Mouse (Mus musculus) stomach, postnatal 0 days (tissue): ENCODE measurements around the gene Gstp2. TPM values are rescaled to one million over a fixed set of nuclear protein-coding genes. Genes with fewer than 3 reads are reported as not detected.

Experiments used
- ATAC-seq: fragments of 200-750 bp; cut with Nextera tagmentation; 2 replicates; pipeline ENCODE4 v1.8.0; 2017; ENCODE audit not compliant: low FRiP score, low TSS enrichment
- DNase-seq: peaks from one replicate; pipeline ENCODE4 v3.0.0-alpha.2; 2016; ENCODE audit warnings: low spot score
- H3K27ac ChIP-seq: fragments of 300-500 bp; sonication (generic); replicated peaks from 2 replicates; pipeline ENCODE4 v1.5.1; 2014; ENCODE audit warnings: mild to moderate bottlenecking, control low read depth
- H3K27me3 ChIP-seq: fragments of 300-500 bp; sonication (generic); 2 replicates; pipeline ENCODE4 v1.6.1; 2014; ENCODE audit warnings: low read length; ENCODE audit not compliant: control insufficient read depth, insufficient read depth
- H3K36me3 ChIP-seq: fragments of 300-500 bp; sonication (generic); 2 replicates; pipeline ENCODE4 v1.6.1; 2014; ENCODE audit warnings: low read length, mixed read lengths; ENCODE audit not compliant: control insufficient read depth, insufficient read depth
- H3K4me1 ChIP-seq: fragments of 300-500 bp; sonication (generic); replicated peaks from 2 replicates; pipeline ENCODE4 v1.6.1; 2014; ENCODE audit warnings: antibody characterized with exemption; ENCODE audit not compliant: control insufficient read depth, insufficient read depth
- H3K4me2 ChIP-seq: fragments of 300-500 bp; sonication (generic); replicated peaks from 2 replicates; pipeline ENCODE4 v1.6.1; 2014; ENCODE audit warnings: low read depth, mild to moderate bottlenecking, control low read depth, moderate library complexity
- H3K4me3 ChIP-seq: fragments of 300-500 bp; sonication (generic); 2 replicates; pipeline ENCODE4 v1.5.1; 2014; ENCODE audit warnings: low read depth, low read length, control low read depth
- H3K9ac ChIP-seq: fragments of 300-500 bp; sonication (generic); 2 replicates; pipeline ENCODE4 v1.6.1; 2014; ENCODE audit warnings: mild to moderate bottlenecking, low read length, control low read depth, mixed read lengths
- H3K9me3 ChIP-seq: fragments of 300-500 bp; sonication (generic); 2 replicates; pipeline ENCODE4 v1.6.1; 2016; ENCODE audit warnings: low read length; ENCODE audit not compliant: control insufficient read depth
- CTCF ChIP-seq: IDR thresholded peaks from 2 replicates; pipeline ENCODE4 v1.5.1; 2016; ENCODE audit warnings: antibody characterized with exemption, low read depth, mild to moderate bottlenecking, moderate library complexity
- EP300 ChIP-seq: optimal IDR thresholded peaks from 2 replicates; pipeline ENCODE3; 2016; ENCODE audit warnings: antibody characterized with exemption
- WGBS: fragments of 180-500 bp; shearing (Covaris S2); extraction: QIAGEN DNeasy Blood & Tissue Kit; methylation state at CpG from one replicate; pipeline ENCODE4 v1.1.7; 2014; 5-methylcytosine and 5-hydroxymethylcytosine counted together
- polyA plus RNA-seq: library from polyadenylated mRNA; unstranded; fragments of >200 nt; fragmentation: Nextera tagmentation; extraction: Ambion mirVana; gene quantifications from 2 replicates; pipeline ENCODE4 v1.2.1, GENCODE M21; 2015

Gstp2 gene
- polyA plus RNA-seq, 1 experiment from 2014 or later = 93.1 TPM

DNA sequence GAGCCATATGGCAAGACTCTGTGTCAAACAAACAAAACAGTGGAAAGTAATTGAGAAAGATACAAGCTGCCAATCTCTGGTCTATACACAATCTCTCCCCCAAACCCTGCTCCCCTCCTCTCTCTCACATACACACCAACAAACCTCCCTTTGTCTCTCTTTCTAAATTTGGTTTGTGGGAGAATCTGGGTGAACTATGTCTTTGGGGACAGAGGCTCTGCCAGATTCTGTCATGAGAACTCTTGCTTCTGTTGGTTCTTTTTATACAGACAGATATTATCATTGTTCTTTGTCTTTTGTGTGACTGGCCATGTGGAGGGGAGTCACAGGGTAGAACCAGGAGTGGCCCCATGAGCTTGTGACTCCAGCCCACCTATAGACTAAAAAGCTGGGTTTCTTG lies 18.2 kb downstream of the Gstp2 start:
- DNase-seq (no peak), ATAC-seq (no peak)
- H3K9ac ChIP-seq = no peak overlapping the region
- TF ChIP-seq CTCF (no peak), EP300 (no peak)
- H3K9me3 ChIP-seq = no peaks in the 10 kb centered on the region
- H3K4me1 ChIP-seq = no peaks in the 10 kb centered on the region
- H3K27ac ChIP-seq = no peak overlapping the region
- H3K27me3 ChIP-seq = no peaks in the 10 kb centered on the region
- H3K4me2 ChIP-seq = no peak overlapping the region
- no peak overlapping the region for H3K4me3 ChIP-seq
- no peaks in the 10 kb centered on the region for H3K36me3 ChIP-seq

DNA sequence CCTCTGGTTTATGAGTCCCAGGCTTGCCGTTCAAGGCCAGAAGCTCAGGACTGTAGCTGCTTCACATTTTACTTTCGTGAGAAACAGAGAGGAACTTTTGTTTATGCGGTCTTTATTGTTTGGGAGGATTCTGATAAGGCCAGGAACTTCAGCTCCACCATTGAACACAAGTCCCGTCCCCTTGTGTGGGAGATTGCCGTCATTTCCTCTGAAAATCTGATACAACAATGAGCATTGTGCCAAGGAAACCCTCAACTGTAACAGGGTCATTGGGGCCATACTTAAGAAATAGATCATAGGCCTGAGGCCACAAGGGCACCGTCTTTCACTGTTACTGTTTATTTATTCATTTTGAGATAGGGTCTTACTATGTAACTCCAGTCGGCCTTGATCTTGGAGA lies 22.6 kb downstream of the Gstp2 start:
- no peak for TF ChIP-seq CTCF
- TF ChIP-seq EP300 = no peak
- H3K27ac ChIP-seq = no peak overlapping the region
- no peak overlapping the region for H3K4me2 ChIP-seq
- ATAC-seq = no peak
- H3K9ac ChIP-seq = no peak overlapping the region
- no peaks in the 10 kb centered on the region for H3K4me1 ChIP-seq
- DNase-seq = no peak
- H3K36me3 ChIP-seq = no peaks in the 10 kb centered on the region
- H3K9me3 ChIP-seq = no peaks in the 10 kb centered on the region
- 61% methylated on average over 7 of the region's 7 CpGs for WGBS
- H3K4me3 ChIP-seq = no peak overlapping the region
- H3K27me3 ChIP-seq = no peaks in the 10 kb centered on the region

GRCm38 (mm10) chr19:4018743-4019583 lies 26.9 kb downstream of the Gstp2 start:
- Histone ChIP-seq H3K27me3 (no peaks in the 10 kb centered on the region), H3K9me3 (no peaks in the 10 kb centered on the region), H3K4me2 (no peak overlapping the region), H3K36me3 (no peaks in the 10 kb centered on the region), H3K4me1 (no peaks in the 10 kb centered on the region), H3K9ac (no peak overlapping the region), H3K27ac (peak overlapping the region; percentile 53), H3K4me3 (no peak overlapping the region)
- 20% methylated on average over 18 of the region's 18 CpGs for WGBS
- ATAC-seq = peak; percentile 84
- peak; percentile 87 for DNase-seq
- TF ChIP-seq CTCF = peak; percentile 91
- TF ChIP-seq EP300 = no peak

- TF ChIP-seq EP300 (no peak), CTCF (no peak)
- peak overlapping the region; percentile 53 for H3K27ac ChIP-seq
- WGBS = 42% methylated on average over 10 of the region's 10 CpGs
- no peaks in the 10 kb centered on the region for H3K4me1 ChIP-seq
- no peaks in the 10 kb centered on the region for H3K36me3 ChIP-seq
- no peak for DNase-seq
- H3K4me2 ChIP-seq = no peak overlapping the region
- H3K9ac ChIP-seq = no peak overlapping the region
- no peak for ATAC-seq
- no peak overlapping the region for H3K4me3 ChIP-seq
- no peaks in the 10 kb centered on the region for H3K27me3 ChIP-seq
- H3K9me3 ChIP-seq = no peaks in the 10 kb centered on the region
Observed at GRCm38 (mm10) chr19:4017921-4018587, 27.8 kb downstream of the Gstp2 start.

DNA sequence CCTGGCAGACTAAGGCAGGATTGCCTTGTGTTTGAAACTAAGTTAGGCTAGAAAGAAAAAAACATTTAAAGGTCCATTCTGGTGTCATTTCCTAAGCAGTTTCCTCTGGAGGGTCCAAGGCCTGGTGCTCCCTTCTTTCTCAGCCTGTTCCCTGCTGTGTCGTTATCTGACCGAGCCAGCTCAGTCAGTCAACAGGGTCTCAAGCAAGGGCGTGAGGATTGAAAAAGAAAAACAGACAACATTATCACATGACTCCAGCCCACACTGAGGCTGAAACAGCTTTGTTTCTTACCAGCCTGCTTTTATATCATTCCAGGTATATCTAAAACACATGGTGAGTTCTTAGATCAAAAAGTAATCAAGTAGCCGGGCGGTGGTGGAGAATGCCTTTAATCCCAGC lies 30.2 kb downstream of the Gstp2 start:
- Histone ChIP-seq H3K4me2 (no peak overlapping the region), H3K4me1 (no peaks in the 10 kb centered on the region; the same call in 1 of the 2 replicates), H3K27ac (no peak overlapping the region), H3K9me3 (no peaks in the 10 kb centered on the region), H3K4me3 (no peak overlapping the region), H3K27me3 (no peaks in the 10 kb centered on the region), H3K9ac (no peak overlapping the region), H3K36me3 (no peaks in the 10 kb centered on the region)
- 65% methylated on average over 5 of the region's 5 CpGs for WGBS
- TF ChIP-seq EP300 = no peak
- no peak for TF ChIP-seq CTCF
- DNase-seq (no peak), ATAC-seq (no peak)

DNA sequence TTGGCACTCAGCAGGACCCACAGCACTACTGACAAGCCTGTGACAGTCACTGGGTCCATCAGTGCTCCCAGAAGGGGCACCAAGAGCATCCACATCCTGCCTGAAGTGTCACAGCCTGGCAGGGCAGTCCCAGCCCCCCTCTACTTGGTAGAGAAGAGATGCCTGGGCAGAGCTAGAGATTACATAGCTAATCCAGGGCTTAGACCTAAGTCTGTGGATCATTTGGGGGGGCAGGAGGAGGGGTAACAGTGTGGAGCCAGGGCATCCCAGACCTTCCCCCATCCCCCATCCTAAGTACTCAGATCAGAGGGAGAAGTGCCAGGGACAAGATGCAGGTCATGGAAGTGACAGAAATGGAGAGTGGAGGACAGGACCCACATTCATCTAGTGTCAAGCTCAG lies 31.0 kb downstream of the Gstp2 start:
- no peak overlapping the region for H3K4me2 ChIP-seq
- no peak overlapping the region for H3K9ac ChIP-seq
- H3K4me1 ChIP-seq = no peaks in the 10 kb centered on the region; the same call in 1 of the 2 replicates
- H3K9me3 ChIP-seq = no peaks in the 10 kb centered on the region
- ATAC-seq = no peak
- DNase-seq = no peak
- H3K36me3 ChIP-seq = no peaks in the 10 kb centered on the region
- no peaks in the 10 kb centered on the region for H3K27me3 ChIP-seq
- no peak overlapping the region for H3K4me3 ChIP-seq
- no peak for TF ChIP-seq CTCF
- no peak overlapping the region for H3K27ac ChIP-seq
